Mouse (Mus musculus) adrenal gland, adult 10 weeks (tissue): ENCODE measurements around the gene Olfr130. TPM values are rescaled to one million over a fixed set of nuclear protein-coding genes. Genes with fewer than 3 reads are reported as not detected.

Experiments used
- polyA plus RNA-seq: library from polyadenylated mRNA; stranded (reverse); fragments of 350-450 nt; fragmentation: Illumina TruSeq; extraction: RNeasy Lipid Tissue Mini Kit (QIAGEN cat#74804); gene quantifications from one replicate; pipeline ENCODE4 v1.2.3, GENCODE M21; 2014; ENCODE audit warnings: low read depth, low replicate concordance

The Olfr130 gene
- not detected for polyA plus RNA-seq

GRCm38 (mm10) chr17:38063621-38064020 lies at the start of gene Olfr130:
Gene Olfr130 (plus strand): TSS chr17:38063921.

GRCm38 (mm10) chr17:38059979-38060378 lies 3.7 kb upstream of the Olfr130 start, which contains the start of gene Olfr129:
Gene Olfr129 (minus strand): TSS chr17:38060079.

GRCm38 (mm10) chr17:38088593-38088992 lies 24.9 kb downstream of the Olfr130 start, which contains the start of gene Olfr131:
Gene Olfr131 (minus strand): TSS chr17:38088693.

Other genes starting within 250 kb of the Olfr130 start
- not detected for gene Olfr125, start 231.0 kb upstream of the Olfr130 start, polyA plus RNA-seq
- not detected for gene Olfr126, start 216.4 kb upstream of the Olfr130 start, polyA plus RNA-seq
- gene Olfr127, start 163.5 kb upstream of the Olfr130 start, polyA plus RNA-seq, result not detected
- not detected for gene Olfr128, start 143.4 kb upstream of the Olfr130 start, polyA plus RNA-seq
- not detected for gene Olfr761, start 110.8 kb upstream of the Olfr130 start, polyA plus RNA-seq
- gene Olfr129, start 3.8 kb upstream of the Olfr130 start, polyA plus RNA-seq, result not detected
- not detected for gene Olfr131, start 24.8 kb downstream of the Olfr130 start, polyA plus RNA-seq
- not detected for gene Olfr132, start 70.6 kb downstream of the Olfr130 start, polyA plus RNA-seq
- gene Olfr133, start 81.4 kb downstream of the Olfr130 start, polyA plus RNA-seq, result not detected
- not detected for gene Olfr134, start 107.5 kb downstream of the Olfr130 start, polyA plus RNA-seq
- not detected for gene Olfr135, start 140.4 kb downstream of the Olfr130 start, polyA plus RNA-seq
- not detected for gene Olfr138, start 197.1 kb downstream of the Olfr130 start, polyA plus RNA-seq
- not detected for gene Olfr137, start 243.6 kb downstream of the Olfr130 start, polyA plus RNA-seq